Mouse (Mus musculus): ENCODE measurements around the gene Eif2a.
A peak's percentile ranks its signal among the peaks of the same experiment; 100 is the strongest.
"Not testable (repeated sequence)": the region's sequence is repeated elsewhere in the genome, so short reads cannot be mapped to it uniquely, and the experiment has no call there.

Eif2a gene

GRCm38 (mm10) chr3:58521361-58521760, 4.3 kb upstream of the Eif2a start:
- no peak for DNase-seq (ENCODE audit: low read depth, low spot score)

- no peak for DNase-seq (ENCODE audit: low read depth, low spot score)
These were observed 2.2 kb upstream of the Eif2a start for GRCm38 (mm10) chr3:58523386-58523785.

GRCm38 (mm10) chr3:58524246-58524645, 1.4 kb upstream of the Eif2a start:
- no peak for DNase-seq (ENCODE audit: low read depth, low spot score)

GRCm38 (mm10) chr3:58525166-58525565, 455 bp upstream of the Eif2a start:
- no peak for DNase-seq (ENCODE audit: low read depth, low spot score)

GRCm38 (mm10) chr3:58526408-58526737, 752 bp downstream of the Eif2a start:
- DNase-seq (ENCODE audit: low read depth, low spot score): no peak

- no peak for DNase-seq (ENCODE audit: low read depth, low spot score)
These were observed 11.0 kb downstream of the Eif2a start for GRCm38 (mm10) chr3:58536573-58536972.

- DNase-seq (ENCODE audit: low read depth, low spot score): no peak
These were observed 26.6 kb downstream of the Eif2a start for GRCm38 (mm10) chr3:58552001-58552811.

GRCm38 (mm10) chr3:58556649-58557048, 31.0 kb downstream of the Eif2a start:
- DNase-seq (ENCODE audit: low read depth, low spot score): no peak

- DNase-seq (ENCODE audit: low read depth, low spot score): no peak
These were observed 34.3 kb downstream of the Eif2a start for GRCm38 (mm10) chr3:58559887-58560286.

- DNase-seq (ENCODE audit: low read depth, low spot score): no peak
These were observed 35.8 kb downstream of the Eif2a start for GRCm38 (mm10) chr3:58561437-58561836.

- DNase-seq (ENCODE audit: low read depth, low spot score): no peak
These were observed 45.2 kb downstream of the Eif2a start for GRCm38 (mm10) chr3:58570821-58571220.

GRCm38 (mm10) chr3:58576137-58577066, 50.8 kb downstream of the Eif2a start, which contains the start of gene Selenot:
Selenot (plus strand) TSS chr3:58576636.
- peak; percentile 95 for DNase-seq (ENCODE audit: low read depth, low spot score)

- DNase-seq (ENCODE audit: low read depth, low spot score): no peak
These were observed 51.5 kb downstream of the Eif2a start for GRCm38 (mm10) chr3:58577067-58577503.

- no peak for DNase-seq (ENCODE audit: low read depth, low spot score)
These were observed 52.0 kb downstream of the Eif2a start for GRCm38 (mm10) chr3:58577506-58578050.

- DNase-seq (ENCODE audit: low read depth, low spot score): no peak
These were observed 55.9 kb downstream of the Eif2a start for GRCm38 (mm10) chr3:58581530-58581929.

- DNase-seq (ENCODE audit: low read depth, low spot score): no peak
These were observed 56.7 kb downstream of the Eif2a start for GRCm38 (mm10) chr3:58582297-58582696.

- no peak for DNase-seq (ENCODE audit: low read depth, low spot score)
These were observed 57.3 kb downstream of the Eif2a start for GRCm38 (mm10) chr3:58582788-58583426.

- not testable (repeated sequence) for DNase-seq (ENCODE audit: low read depth, low spot score)
These were observed 64.9 kb downstream of the Eif2a start for GRCm38 (mm10) chr3:58590544-58590943.

GRCm38 (mm10) chr3:58592666-58593065, 67.0 kb downstream of the Eif2a start:
- not testable (repeated sequence) for DNase-seq (ENCODE audit: low read depth, low spot score)

- no peak for DNase-seq (ENCODE audit: low read depth, low spot score)
These were observed 68.0 kb downstream of the Eif2a start for GRCm38 (mm10) chr3:58593623-58594022.
